Mouse (Mus musculus): ENCODE results near the gene Ube2d3.

Gene Ube2d3

GRCm38 (mm10) chr3:135437758-135438495 lies at the start of gene Ube2d3:
Gene Ube2d3, plus strand, starts transcription at chr3:135438149.
- DNase-seq, result peak; percentile 99

- DNase-seq, result no peak
These were observed 44.8 kb upstream of the Ube2d3 start for GRCm38 (mm10) chr3:135393186-135393585.

GRCm38 (mm10) chr3:135395085-135395484 lies 42.9 kb upstream of the Ube2d3 start:
- no peak for DNase-seq

GRCm38 (mm10) chr3:135396081-135396480 lies 41.9 kb upstream of the Ube2d3 start:
- DNase-seq, result no peak

- no peak for DNase-seq
These were observed 40.8 kb upstream of the Ube2d3 start for GRCm38 (mm10) chr3:135397112-135397511.

- peak; percentile 91 to 93 for DNase-seq
These were observed 35.7 kb upstream of the Ube2d3 start for GRCm38 (mm10) chr3:135402201-135402658.

- DNase-seq, result no peak
These were observed 34.7 kb upstream of the Ube2d3 start for GRCm38 (mm10) chr3:135403211-135403610.

- DNase-seq, result no peak
These were observed 34.1 kb upstream of the Ube2d3 start for GRCm38 (mm10) chr3:135403856-135404255.

GRCm38 (mm10) chr3:135404599-135404998 lies 33.4 kb upstream of the Ube2d3 start:
- DNase-seq, result no peak

- DNase-seq, result no peak
These were observed 30.6 kb upstream of the Ube2d3 start for GRCm38 (mm10) chr3:135407351-135407750.

- DNase-seq, result no peak
These were observed 28.7 kb upstream of the Ube2d3 start for GRCm38 (mm10) chr3:135409219-135409618.

- no peak for DNase-seq
These were observed 26.9 kb upstream of the Ube2d3 start for GRCm38 (mm10) chr3:135411056-135411455.

- no peak for DNase-seq
These were observed 26.1 kb upstream of the Ube2d3 start for GRCm38 (mm10) chr3:135411824-135412223.

GRCm38 (mm10) chr3:135417245-135417644 lies 20.7 kb upstream of the Ube2d3 start:
- DNase-seq, result no peak

GRCm38 (mm10) chr3:135417799-135418198 lies 20.1 kb upstream of the Ube2d3 start:
- DNase-seq, result no peak

GRCm38 (mm10) chr3:135420542-135421309 lies 17.2 kb upstream of the Ube2d3 start:
- DNase-seq, result peak in 1 of 2 experiments; percentile 18

- DNase-seq, result no peak
These were observed 16.7 kb upstream of the Ube2d3 start for GRCm38 (mm10) chr3:135421310-135421594.

GRCm38 (mm10) chr3:135422232-135422855 lies 15.6 kb upstream of the Ube2d3 start:
- no peak for DNase-seq

- DNase-seq, result peak; percentile 87 to 92
These were observed 14.9 kb upstream of the Ube2d3 start for GRCm38 (mm10) chr3:135422856-135423607.

GRCm38 (mm10) chr3:135423608-135424212 lies 14.2 kb upstream of the Ube2d3 start, which contains the start of gene Cisd2:
Gene Cisd2, minus strand, starts transcription at chr3:135423925.
- no peak for DNase-seq

GRCm38 (mm10) chr3:135436901-135437616 lies 890 bp upstream of the Ube2d3 start:
- no peak for DNase-seq

GRCm38 (mm10) chr3:135438531-135438912 lies 573 bp downstream of the Ube2d3 start:
- peak; percentile 97 to 98 for DNase-seq
